Mouse (Mus musculus) bone marrow macrophage, adult 2 months (primary cell): ENCODE measurements around the gene Dnph1. TPM values are rescaled to one million over a fixed set of nuclear protein-coding genes. Genes with fewer than 3 reads are reported as not detected.
A peak's percentile ranks its signal among the peaks of the same experiment; 100 is the strongest.

Experiments used
- H3K27ac ChIP-seq: 2 replicates; pipeline ENCODE4 v1.5.1; 2012; ENCODE audit warnings: low read depth, low read length; ENCODE audit not compliant: insufficient read depth
- H3K4me1 ChIP-seq: 2 replicates; pipeline ENCODE4 v1.6.1; 2012; ENCODE audit warnings: low read length; ENCODE audit not compliant: control insufficient read depth, insufficient read depth
- H3K4me3 ChIP-seq: 2 replicates; pipeline ENCODE4 v1.5.1; 2012; ENCODE audit warnings: mild to moderate bottlenecking, low read length, moderate library complexity; ENCODE audit not compliant: insufficient read depth
- CTCF ChIP-seq: IDR thresholded peaks from 2 replicates; pipeline ENCODE4 v1.5.1; 2012; ENCODE audit warnings: low read depth, mild to moderate bottlenecking, low read length, moderate library complexity
- POLR2A ChIP-seq: IDR thresholded peaks from 2 replicates; pipeline ENCODE4 v1.6.1; 2012; ENCODE audit warnings: mild to moderate bottlenecking, low read depth, low read length, borderline replicate concordance
- polyA plus RNA-seq: library from polyadenylated mRNA; stranded (reverse); fragments of >200 nt; gene quantifications from 2 replicates; pipeline ENCODE4 v1.2.4, GENCODE M21; 2012; ENCODE audit not compliant: missing spikeins, insufficient read depth, insufficient read length

Gene Dnph1
- polyA plus RNA-seq, 1 experiment, result 9.0 TPM

GRCm38 (mm10) chr17:46497956-46498355 lies 1.4 kb downstream of the Dnph1 start:
- TF ChIP-seq CTCF, result no peak
- no peak for TF ChIP-seq POLR2A
- H3K27ac ChIP-seq, result no peak overlapping the region
- peaks cover 9% of the 10 kb centered on the region for H3K4me1 ChIP-seq
- no peak overlapping the region for H3K4me3 ChIP-seq

GRCm38 (mm10) chr17:46502775-46503174 lies 6.3 kb downstream of the Dnph1 start:
- no peak overlapping the region for H3K4me3 ChIP-seq
- TF ChIP-seq CTCF (no peak), POLR2A (no peak)
- peaks cover 5% of the 10 kb centered on the region for H3K4me1 ChIP-seq
- no peak overlapping the region for H3K27ac ChIP-seq

- no peak for TF ChIP-seq POLR2A
- TF ChIP-seq CTCF, result no peak
- no peak overlapping the region for H3K4me3 ChIP-seq
- H3K27ac ChIP-seq, result no peak overlapping the region
- H3K4me1 ChIP-seq, result no peaks in the 10 kb centered on the region
Observed at GRCm38 (mm10) chr17:46503847-46504638, 7.5 kb downstream of the Dnph1 start.

- TF ChIP-seq CTCF, result no peak
- TF ChIP-seq POLR2A, result no peak
- no peak overlapping the region for H3K4me3 ChIP-seq
- no peak overlapping the region for H3K27ac ChIP-seq
- no peaks in the 10 kb centered on the region for H3K4me1 ChIP-seq
Observed at GRCm38 (mm10) chr17:46505617-46506016, 9.1 kb downstream of the Dnph1 start.

- no peak for TF ChIP-seq POLR2A
- no peak for TF ChIP-seq CTCF
- Histone ChIP-seq H3K27ac (no peak overlapping the region), H3K4me1 (no peaks in the 10 kb centered on the region), H3K4me3 (no peak overlapping the region)
Observed at GRCm38 (mm10) chr17:46511059-46511710, 14.7 kb downstream of the Dnph1 start.

- H3K4me3 ChIP-seq, result no peak overlapping the region
- H3K4me1 ChIP-seq, result no peaks in the 10 kb centered on the region
- TF ChIP-seq POLR2A, result no peak
- H3K27ac ChIP-seq, result no peak overlapping the region
Observed at GRCm38 (mm10) chr17:46513329-46513728, 16.8 kb downstream of the Dnph1 start.

GRCm38 (mm10) chr17:46519971-46520370 lies 23.5 kb downstream of the Dnph1 start:
- H3K27ac ChIP-seq, result no peak overlapping the region
- H3K4me3 ChIP-seq, result peak overlapping the region; percentile 55
- TF ChIP-seq CTCF, result no peak
- no peak for TF ChIP-seq POLR2A
- peaks cover 19% of the 10 kb centered on the region for H3K4me1 ChIP-seq

GRCm38 (mm10) chr17:46520385-46520979 lies 24.0 kb downstream of the Dnph1 start:
- no peak for TF ChIP-seq CTCF
- TF ChIP-seq POLR2A, result no peak
- peak overlapping the region; percentile 55 for H3K4me3 ChIP-seq
- peaks cover 19% of the 10 kb centered on the region for H3K4me1 ChIP-seq
- peak overlapping the region; percentile 51 for H3K27ac ChIP-seq

GRCm38 (mm10) chr17:46521174-46521573 lies 24.7 kb downstream of the Dnph1 start:
- Histone ChIP-seq H3K4me1 (peaks cover 19% of the 10 kb centered on the region), H3K27ac (peak overlapping the region; percentile 51; the same call in 1 of the 2 replicates), H3K4me3 (peak overlapping the region; percentile 55)
- TF ChIP-seq CTCF, result no peak
- TF ChIP-seq POLR2A, result no peak
